Mouse (Mus musculus) CH12.LX (cell line): Measurements from ENCODE around the gene Mt4.

Experiments used
- CHD2 ChIP-seq: IDR thresholded peaks from 2 replicates; pipeline ENCODE4 v1.6.1; 2011; ENCODE audit warnings: low read length, improper control_type of control experiment
- CTCF ChIP-seq, 2 experiments: IDR thresholded peaks in 1 of 2; conservative IDR thresholded peaks in 1 of 2; 2 replicates each; pipeline ENCODE4 v1.5.1; 2011 to 2012; ENCODE audit warnings: low read depth in 2 of 2, low read length in 2 of 2, improper control_type of control experiment in 1 of 2, inconsistent platforms in 1 of 2, mild to moderate bottlenecking in 1 of 2, moderate library complexity in 1 of 2
- E2F4 ChIP-seq: IDR thresholded peaks from 2 replicates; pipeline ENCODE4 v1.6.1; 2011; ENCODE audit warnings: low read depth, low read length, improper control_type of control experiment; ENCODE audit not compliant: insufficient replicate concordance
- HCFC1 ChIP-seq: IDR thresholded peaks from 2 replicates; pipeline ENCODE4 v1.6.1; 2012; ENCODE audit warnings: low read depth, mild to moderate bottlenecking, inconsistent platforms, low read length, improper control_type of control experiment
- POLR2A ChIP-seq: IDR thresholded peaks from 2 replicates; pipeline ENCODE4 v1.6.1; 2011; ENCODE audit warnings: low read depth, mild to moderate bottlenecking, improper control_type of control experiment, low read length
- TBP ChIP-seq: conservative IDR thresholded peaks from 2 replicates; pipeline ENCODE4 v1.6.1; 2011; ENCODE audit warnings: low read depth, low read length, improper control_type of control experiment
- USF1 ChIP-seq: IDR thresholded peaks from 2 replicates; pipeline ENCODE4 v1.6.1; 2014; ENCODE audit warnings: low read depth, mild to moderate bottlenecking, inconsistent platforms, low read length, improper control_type of control experiment
- ZNF384 ChIP-seq: IDR thresholded peaks from 2 replicates; pipeline ENCODE4 v1.6.1; 2012; ENCODE audit warnings: low read depth, low read length, improper control_type of control experiment, inconsistent platforms

DNA sequence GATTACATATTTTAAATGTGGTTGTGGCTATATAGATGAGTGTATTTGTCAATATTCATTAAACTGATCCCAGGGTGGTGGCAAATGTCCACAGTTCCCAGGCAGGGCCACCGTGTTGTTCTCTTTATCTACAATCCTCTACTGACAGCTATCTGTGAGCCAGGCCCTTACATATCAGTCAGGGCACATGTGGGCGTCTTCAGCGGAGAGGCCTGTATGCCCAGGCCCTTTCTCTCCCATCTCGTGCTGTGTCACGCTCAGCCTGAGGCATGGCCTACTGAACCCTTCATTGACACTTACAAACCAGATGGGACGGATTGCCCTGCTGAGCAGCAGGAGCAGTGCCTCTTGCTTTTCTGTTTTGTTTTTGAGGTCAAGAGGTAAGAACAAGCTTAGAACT, 27.6 kb upstream of the Mt4 start:
- TF ChIP-seq POLR2A (no peak), CHD2 (no peak), CTCF (conservative IDR thresholded peaks at IDR 0.05 in 1 of 2, IDR thresholded peaks at IDR 0.05 in 1 of 2; ENCODE audit: low read depth in 2 of 2, low read length in 2 of 2) (no peak), E2F4 (no peak), ZNF384 (no peak), TBP (no peak), HCFC1 (no peak), USF1 (no peak)
